Mouse (Mus musculus) G1E-ER4 (cell line): ENCODE measurements around the gene Slc4a4. TPM values are rescaled to one million over a fixed set of nuclear protein-coding genes. Genes with fewer than 3 reads are reported as not detected.

Source experiments
- GATA1 ChIP-seq: IDR thresholded peaks from one replicate; pipeline ENCODE4 v1.8.0; 2012; ENCODE audit warnings: low read length, inconsistent platforms
- polyA plus RNA-seq: library from polyadenylated mRNA; stranded (reverse); fragments of >175 nt; gene quantifications from 2 replicates; pipeline ENCODE4 v1.2.3, GENCODE M21; 2012

The Slc4a4 gene
- polyA plus RNA-seq, 1 experiment: not detected

DNA sequence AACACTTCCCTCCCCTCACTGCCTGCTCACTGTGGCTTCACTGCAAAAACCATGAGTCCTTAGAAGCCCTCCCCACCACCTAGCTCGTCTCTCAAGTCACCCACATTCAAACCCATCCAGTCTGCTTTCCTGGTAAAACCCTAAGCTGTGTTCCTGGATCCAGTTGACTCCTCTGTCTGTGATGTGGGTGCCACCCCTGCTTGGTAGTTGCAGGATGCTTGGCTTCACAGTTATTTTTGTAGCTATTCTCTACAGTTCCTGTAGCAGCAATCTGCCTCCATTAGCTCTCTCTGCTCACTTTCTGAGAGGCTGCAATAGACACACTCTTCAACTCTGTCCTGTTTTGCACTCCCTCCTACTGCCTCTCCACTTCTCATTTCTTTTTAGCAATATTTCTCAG is 234.3 kb downstream of the Slc4a4 start:
- TF ChIP-seq GATA1: no peak

DNA sequence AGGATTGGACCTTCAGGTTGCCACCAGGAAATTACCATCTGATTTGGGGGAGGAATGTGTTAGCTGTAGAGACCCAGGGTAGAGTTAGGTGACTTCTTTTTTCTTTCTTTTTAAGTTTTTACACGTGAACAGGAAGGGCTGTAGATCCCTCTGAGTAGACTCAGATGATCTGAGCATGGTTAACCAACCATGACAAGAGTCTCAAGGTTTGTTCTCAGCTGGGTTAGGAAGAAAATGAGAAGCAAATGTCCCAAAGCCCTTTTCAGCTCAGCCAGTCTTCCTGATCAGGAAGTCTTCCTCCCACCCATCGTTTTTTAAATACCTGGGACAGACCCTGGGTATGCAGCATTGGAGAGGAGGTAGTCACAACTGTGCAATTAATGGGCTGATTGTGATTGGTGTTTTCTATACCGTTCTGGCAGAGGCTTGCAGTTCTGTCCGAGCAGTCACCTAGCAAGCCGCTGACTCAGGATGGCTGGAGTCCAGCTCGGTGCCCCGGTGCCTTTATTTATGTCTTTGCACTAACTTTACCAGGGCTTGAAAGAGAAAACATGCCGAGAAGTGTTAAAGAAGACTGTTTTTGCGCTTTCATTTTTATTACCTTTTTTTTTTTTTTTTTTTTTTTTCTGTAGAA is 236.8 kb downstream of the Slc4a4 start:
- no peak for TF ChIP-seq GATA1

DNA sequence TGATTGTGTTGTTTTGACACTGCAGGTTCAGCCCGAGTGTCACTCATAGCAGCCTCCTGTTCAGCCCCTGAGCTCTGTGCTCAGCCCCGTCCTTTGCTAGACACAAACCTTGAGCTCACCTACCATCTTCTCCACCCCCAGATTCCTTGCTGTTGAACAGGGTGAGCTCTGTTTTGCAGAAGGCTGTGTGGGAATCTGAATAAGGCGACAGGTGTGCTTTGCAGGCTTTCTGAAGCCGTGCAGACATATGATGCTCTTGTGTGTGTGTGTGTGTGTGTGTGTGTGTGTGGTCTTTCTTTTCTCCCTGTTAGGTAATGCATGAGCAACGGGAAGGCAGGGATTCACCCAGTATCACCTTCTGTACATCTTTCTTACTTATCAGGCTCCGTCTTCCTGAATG is 241.6 kb downstream of the Slc4a4 start:
- TF ChIP-seq GATA1: no peak

DNA sequence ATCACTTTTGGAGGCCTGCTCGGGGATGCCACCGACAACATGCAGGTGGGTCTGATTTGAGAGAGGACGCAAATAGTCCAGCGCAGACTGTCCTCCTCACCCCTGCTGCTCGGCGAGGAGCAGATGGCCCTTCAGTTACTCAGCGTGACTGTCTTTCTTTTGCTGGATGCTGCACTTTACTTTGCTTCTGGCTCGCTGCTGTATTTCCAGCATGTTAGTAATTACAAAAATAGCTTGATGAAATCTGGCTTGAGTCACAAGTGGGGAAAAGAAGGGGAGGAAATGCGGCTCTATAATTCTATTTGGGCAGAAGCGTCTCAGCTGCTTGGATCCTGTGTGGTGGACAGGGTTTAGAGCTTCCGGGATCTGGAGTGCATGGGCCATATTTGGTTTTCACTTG is 249.2 kb downstream of the Slc4a4 start:
- no peak for TF ChIP-seq GATA1

DNA sequence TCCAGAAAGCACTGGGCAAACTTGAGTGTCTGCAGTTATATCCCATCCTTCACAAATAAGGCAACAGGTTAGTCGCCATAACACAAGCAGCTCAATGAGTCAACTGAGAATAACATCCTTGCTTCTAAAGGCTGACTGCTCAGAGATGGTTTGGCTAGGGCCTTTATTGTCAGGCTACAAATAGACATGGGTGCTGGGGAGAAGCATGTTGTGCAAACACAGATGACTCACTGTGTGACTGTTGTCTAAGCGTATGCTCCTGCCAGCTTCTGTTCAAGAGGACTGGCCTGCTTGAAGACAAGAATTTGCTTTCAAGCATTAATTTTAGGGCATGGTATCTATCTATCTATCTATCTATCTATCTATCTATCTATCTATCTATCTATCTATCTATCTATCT is 253.5 kb downstream of the Slc4a4 start:
- no peak for TF ChIP-seq GATA1

- no peak for TF ChIP-seq GATA1
Observed at GRCm38 (mm10) chr5:89141761-89142160, 255.1 kb downstream of the Slc4a4 start.

GRCm38 (mm10) chr5:89146276-89146675 is 259.7 kb downstream of the Slc4a4 start:
- TF ChIP-seq GATA1: no peak

DNA sequence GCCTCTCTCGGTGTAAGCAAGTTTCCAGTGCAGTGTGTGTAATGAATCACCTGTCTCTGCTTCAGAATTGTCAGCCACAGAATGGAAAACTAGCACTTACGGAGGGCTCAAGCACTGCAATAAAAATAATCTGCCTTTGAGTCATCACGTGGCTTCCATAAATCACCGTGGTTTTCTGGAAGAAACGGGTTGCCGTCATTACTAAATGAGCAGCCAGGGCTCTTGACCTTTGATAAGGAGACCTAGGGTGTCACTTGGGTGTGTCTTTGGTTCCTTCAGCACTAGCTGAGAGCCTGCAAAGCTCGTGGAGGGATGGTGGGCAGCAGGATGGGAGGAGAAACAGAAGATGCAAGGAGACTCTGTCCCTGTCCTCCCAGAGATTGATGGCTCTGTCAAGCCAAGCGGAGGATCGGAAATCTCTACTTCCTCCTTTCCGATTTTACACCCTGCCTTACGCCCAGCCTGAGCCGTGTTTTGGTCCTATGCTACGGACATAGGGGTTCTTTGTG is 260.7 kb downstream of the Slc4a4 start:
- TF ChIP-seq GATA1: no peak

- no peak for TF ChIP-seq GATA1
Observed at GRCm38 (mm10) chr5:89149436-89150040, 262.9 kb downstream of the Slc4a4 start.

- TF ChIP-seq GATA1: no peak
Observed at GRCm38 (mm10) chr5:89151076-89151475, 264.5 kb downstream of the Slc4a4 start.

DNA sequence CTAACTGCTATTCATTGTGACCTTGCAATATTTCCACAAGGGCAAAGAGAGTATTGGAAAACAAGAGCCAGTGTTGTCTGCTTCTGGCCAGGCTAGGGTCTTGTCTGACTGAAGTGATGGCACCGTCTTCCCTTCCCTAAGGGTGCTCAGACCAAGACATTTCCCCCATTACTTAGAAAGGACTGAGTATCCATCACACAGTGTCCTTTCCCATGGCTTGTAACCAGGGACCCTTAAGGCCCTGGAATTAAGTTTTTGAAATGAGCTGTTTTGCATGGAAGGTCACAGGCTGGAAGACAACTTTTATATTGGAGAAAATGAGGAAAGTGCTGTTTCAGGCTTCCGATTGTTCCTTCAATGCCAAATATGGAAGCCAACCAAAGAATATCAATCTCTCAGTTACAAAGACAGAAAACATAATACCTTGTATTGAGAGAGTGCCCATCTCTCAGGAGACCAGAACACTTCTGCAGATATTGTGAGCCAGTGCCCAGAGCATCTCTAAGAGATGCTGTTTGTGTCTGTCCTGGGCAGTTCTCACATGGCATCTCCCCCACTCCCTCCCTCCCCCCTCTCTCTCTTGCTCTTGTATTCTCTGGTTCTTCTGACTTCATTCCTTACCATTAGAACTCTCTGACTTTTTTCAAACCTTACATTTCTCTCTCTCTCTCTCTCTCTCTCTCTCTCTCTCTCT is 284.6 kb downstream of the Slc4a4 start:
- TF ChIP-seq GATA1: no peak

GRCm38 (mm10) chr5:89190063-89190462 is 303.4 kb downstream of the Slc4a4 start:
- TF ChIP-seq GATA1: no peak

GRCm38 (mm10) chr5:89194654-89195053 is 308.0 kb downstream of the Slc4a4 start:
- no peak for TF ChIP-seq GATA1

- TF ChIP-seq GATA1: no peak
Observed at GRCm38 (mm10) chr5:89198501-89198900, 311.9 kb downstream of the Slc4a4 start.

- no peak for TF ChIP-seq GATA1
Observed at GRCm38 (mm10) chr5:89209973-89210703, 323.5 kb downstream of the Slc4a4 start.

DNA sequence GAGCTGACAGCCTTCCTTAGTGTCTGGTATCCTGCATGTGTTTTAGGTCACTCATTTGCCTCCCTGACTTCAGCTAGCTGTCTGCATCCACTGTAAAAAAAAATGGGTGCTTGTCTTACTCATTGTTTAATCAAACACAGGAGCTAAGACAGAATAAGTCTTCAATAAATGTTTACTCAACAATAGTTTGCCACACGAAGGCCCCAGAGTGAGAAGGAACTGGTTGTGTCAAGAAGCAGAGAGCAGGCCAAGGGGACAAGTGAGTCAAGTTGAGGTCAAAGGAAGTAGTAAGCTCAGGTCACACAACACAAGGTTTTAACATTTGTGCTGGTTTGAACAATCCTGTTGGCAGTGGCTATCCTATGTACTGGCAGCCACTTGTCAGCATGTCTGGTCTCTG is 324.4 kb downstream of the Slc4a4 start:
- no peak for TF ChIP-seq GATA1
